Mouse (Mus musculus) intestine, embryonic 14.5 days (tissue): ENCODE data around the gene Mgst2. TPM values are rescaled to one million over a fixed set of nuclear protein-coding genes. Genes with fewer than 3 reads are reported as not detected.

ENCODE experiments used
- ATAC-seq: fragments of 200-750 bp; cut with Nextera tagmentation; replicated peaks from 2 replicates; pipeline ENCODE4 v1.8.0; 2017; ENCODE audit warnings: low read depth, moderate number of reproducible peaks, moderate TSS enrichment, moderate library complexity; ENCODE audit not compliant: low FRiP score, low TSS enrichment
- DNase-seq: peaks from one replicate; pipeline ENCODE4 v3.0.0-alpha.2; 2018; ENCODE audit warnings: low spot score
- H3K27ac ChIP-seq: fragments of 300-500 bp; sonication (generic); 2 replicates; pipeline ENCODE4 v1.5.1; 2014; ENCODE audit warnings: low read depth, mild to moderate bottlenecking, control low read depth
- H3K27me3 ChIP-seq: fragments of 300-500 bp; sonication (generic); replicated peaks from 2 replicates; pipeline ENCODE4 v1.6.1; 2014; ENCODE audit warnings: low read length, control low read depth; ENCODE audit not compliant: control insufficient read depth, insufficient read depth
- H3K36me3 ChIP-seq: fragments of 300-500 bp; sonication (generic); 2 replicates; pipeline ENCODE4 v1.6.1; 2014; ENCODE audit warnings: low read length, control low read depth; ENCODE audit not compliant: control insufficient read depth, insufficient read depth
- H3K4me1 ChIP-seq: fragments of 300-500 bp; sonication (generic); replicated peaks from 2 replicates; pipeline ENCODE4 v1.6.1; 2014; ENCODE audit warnings: low read length, control low read depth, mixed read lengths; ENCODE audit not compliant: control insufficient read depth, insufficient read depth
- H3K4me2 ChIP-seq: fragments of 300-500 bp; sonication (generic); 2 replicates; pipeline ENCODE4 v1.6.1; 2014; ENCODE audit warnings: low read length
- H3K4me3 ChIP-seq: fragments of 300-500 bp; sonication (generic); 2 replicates; pipeline ENCODE4 v1.5.1; 2014; ENCODE audit warnings: low read depth, low read length, control low read depth, mixed read lengths
- H3K9ac ChIP-seq: fragments of 300-500 bp; sonication (generic); 2 replicates; pipeline ENCODE4 v1.6.1; 2014; ENCODE audit warnings: mild to moderate bottlenecking, low read length
- H3K9me3 ChIP-seq: fragments of 300-500 bp; sonication (generic); 2 replicates; pipeline ENCODE4 v1.6.1; 2016; ENCODE audit warnings: low read length, control low read depth; ENCODE audit not compliant: control insufficient read depth
- WGBS: fragments of 180-500 bp; shearing (Covaris S2); extraction: QIAGEN DNeasy Blood & Tissue Kit; methylation state at CpG from one replicate; pipeline ENCODE4 v1.1.7; 2014; 5-methylcytosine and 5-hydroxymethylcytosine counted together
- polyA plus RNA-seq: library from polyadenylated mRNA; unstranded; fragments of >200 nt; fragmentation: Nextera tagmentation; extraction: Ambion mirVana; gene quantifications from 2 replicates; pipeline ENCODE4 v1.2.1, GENCODE M21; 2014

Gene Mgst2
- polyA plus RNA-seq, 1 experiment from 2014 or later, result 13.8 TPM

DNA sequence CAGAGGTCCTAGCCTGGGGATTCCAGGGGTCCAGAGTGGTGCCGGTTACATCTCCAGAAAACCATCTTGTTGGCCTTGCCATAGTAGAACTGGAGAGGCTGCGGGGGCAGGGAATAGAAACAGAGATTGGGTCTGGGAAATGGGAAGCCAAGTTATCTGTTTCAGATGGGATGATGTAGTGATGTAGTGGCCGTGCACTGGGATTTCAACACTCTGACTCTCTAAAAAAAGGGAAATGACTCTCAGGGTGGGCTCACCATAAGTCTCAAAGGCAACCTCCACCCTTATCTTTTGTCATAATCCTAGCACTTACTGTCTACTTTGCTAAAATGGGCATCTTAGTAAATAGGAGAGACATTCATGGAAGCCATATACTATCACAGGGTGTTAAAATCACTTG, 37.8 kb downstream of the Mgst2 start:
- H3K27me3 ChIP-seq, result no peaks in the 10 kb centered on the region
- H3K36me3 ChIP-seq, result 0 out of 2 replicates have a peak, but pooled peaks cover 3% of the 10 kb centered on the region
- no peak overlapping the region for H3K9ac ChIP-seq
- no peaks in the 10 kb centered on the region for H3K9me3 ChIP-seq
- H3K4me2 ChIP-seq, result no peak overlapping the region
- no peak overlapping the region for H3K4me3 ChIP-seq
- peaks cover 22% of the 10 kb centered on the region for H3K4me1 ChIP-seq
- 79% methylated on average over 3 of the region's 3 CpGs for WGBS
- ATAC-seq (no peak), DNase-seq (no peak)
- no peak overlapping the region for H3K27ac ChIP-seq

DNA sequence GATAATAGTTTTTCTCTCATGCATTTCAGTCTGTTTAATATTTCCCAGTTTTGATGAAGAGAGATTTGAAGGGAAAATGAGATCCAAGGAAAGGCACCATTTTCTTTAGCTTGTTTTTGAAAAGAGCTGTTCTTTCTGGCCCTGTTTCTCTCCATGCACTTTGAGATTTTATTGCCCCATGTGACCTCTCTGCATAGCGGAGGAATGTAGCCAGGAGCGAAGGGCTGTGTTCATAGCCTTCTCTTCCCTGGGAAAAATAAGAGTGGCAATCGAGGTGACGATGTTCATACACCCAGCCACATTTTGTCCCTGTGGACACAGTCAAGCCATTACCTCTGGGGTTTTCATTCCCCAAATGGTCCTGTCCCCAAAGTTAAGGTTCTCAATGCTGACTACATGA, 40.0 kb downstream of the Mgst2 start:
- H3K4me1 ChIP-seq, result peaks cover 22% of the 10 kb centered on the region
- H3K4me2 ChIP-seq, result no peak overlapping the region
- DNase-seq, result no peak
- no peak for ATAC-seq
- H3K9me3 ChIP-seq, result no peaks in the 10 kb centered on the region
- H3K27me3 ChIP-seq, result no peaks in the 10 kb centered on the region
- no peak overlapping the region for H3K27ac ChIP-seq
- no peak overlapping the region for H3K9ac ChIP-seq
- H3K4me3 ChIP-seq, result no peak overlapping the region
- WGBS, result 44% methylated on average over 4 of the region's 4 CpGs
- 0 out of 2 replicates have a peak, but pooled peaks cover 3% of the 10 kb centered on the region for H3K36me3 ChIP-seq

DNA sequence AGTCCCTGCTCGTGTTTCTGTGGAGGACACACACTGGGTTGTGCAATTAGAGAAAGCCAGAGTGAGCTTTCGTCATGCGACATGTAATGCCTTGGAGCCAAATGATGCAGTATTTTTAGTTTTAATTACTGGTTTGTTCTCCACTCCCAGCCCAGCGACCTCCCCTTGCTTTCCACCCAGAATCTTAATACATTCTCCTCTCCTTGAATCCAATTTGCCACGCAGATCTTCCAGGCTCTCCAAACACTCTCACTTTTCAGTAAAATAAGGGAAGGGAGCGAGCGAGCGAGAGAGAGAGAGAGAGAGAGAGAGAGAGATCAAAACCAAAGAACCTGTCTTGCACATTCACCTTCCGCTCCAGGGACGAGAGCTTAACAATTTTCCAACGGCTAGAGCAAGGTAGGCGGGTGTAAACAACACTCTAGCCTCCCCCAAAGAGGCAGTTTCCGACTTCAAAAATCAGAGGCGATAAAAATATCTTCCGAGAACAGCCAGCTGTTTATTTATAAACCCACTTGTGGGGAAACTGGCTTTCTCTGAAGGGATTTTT, 40.6 kb downstream of the Mgst2 start:
- Histone ChIP-seq H3K9me3 (no peaks in the 10 kb centered on the region), H3K27ac (peak overlapping the region; percentile 75; the same call in 1 of the 2 replicates), H3K4me1 (peaks cover 24% of the 10 kb centered on the region), H3K4me2 (peak overlapping the region; percentile 59), H3K4me3 (peak overlapping the region; percentile 35), H3K9ac (peak overlapping the region; percentile 32; the same call in 1 of the 2 replicates), H3K27me3 (no peaks in the 10 kb centered on the region), H3K36me3 (0 out of 2 replicates have a peak, but pooled peaks cover under 1% of the 10 kb centered on the region)
- 24% methylated on average over 15 of the region's 15 CpGs for WGBS
- peak; percentile 52 for DNase-seq
- ATAC-seq, result no peak

DNA sequence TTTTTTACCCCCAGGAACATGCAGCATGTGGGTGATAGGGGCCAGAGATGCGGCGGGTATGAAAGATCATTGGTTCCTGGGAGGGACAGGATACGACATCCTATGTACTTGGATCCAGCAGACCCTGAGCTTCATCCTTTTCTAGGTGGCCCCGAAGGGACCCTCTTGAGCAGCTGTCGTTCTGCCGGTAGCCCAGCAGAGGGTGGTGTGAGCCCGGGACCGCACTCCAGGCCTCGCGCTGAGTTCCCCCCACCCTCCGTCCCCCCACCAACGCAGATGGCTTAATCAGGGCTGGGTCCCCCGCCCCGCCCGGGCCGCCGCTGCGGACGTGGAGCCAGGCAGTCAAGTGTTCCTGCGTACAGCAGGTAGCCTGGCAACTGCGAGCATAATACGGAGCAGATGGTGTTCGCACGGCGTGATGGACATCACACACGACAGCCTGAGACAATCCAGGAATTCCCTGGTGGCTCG, 41.2 kb downstream of the Mgst2 start:
- peak overlapping the region; percentile 75 for H3K27ac ChIP-seq
- ATAC-seq, result peak; percentile 95
- under 1% methylated on average over 27 of the region's 27 CpGs for WGBS
- H3K9me3 ChIP-seq, result no peaks in the 10 kb centered on the region
- H3K4me2 ChIP-seq, result peak overlapping the region; percentile 59
- peak; percentile 92 for DNase-seq
- H3K4me1 ChIP-seq, result peaks cover 25% of the 10 kb centered on the region
- H3K27me3 ChIP-seq, result no peaks in the 10 kb centered on the region
- peak overlapping the region; percentile 39 for H3K9ac ChIP-seq
- no peaks in the 10 kb centered on the region for H3K36me3 ChIP-seq
- H3K4me3 ChIP-seq, result peak overlapping the region; percentile 35

DNA sequence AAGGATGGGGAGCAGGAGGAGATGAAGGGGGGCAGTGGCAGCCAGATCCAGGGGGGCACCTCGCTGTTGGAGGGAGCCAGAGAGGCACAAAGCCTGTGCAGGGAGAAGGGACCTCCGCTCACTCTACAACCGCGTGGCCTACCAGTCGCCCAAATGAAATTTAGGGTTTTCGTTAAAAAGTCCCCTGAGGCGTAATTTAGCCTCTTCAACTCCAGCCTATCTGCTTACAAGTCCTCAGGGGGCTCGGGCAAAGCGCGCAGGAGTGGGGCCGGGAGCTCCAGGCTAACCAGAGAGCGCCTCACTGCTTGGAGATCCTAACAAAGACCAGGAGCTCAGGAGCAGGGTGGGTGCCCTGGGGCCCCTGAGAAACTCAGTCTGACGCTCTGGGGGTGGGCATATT, 41.8 kb downstream of the Mgst2 start:
- Histone ChIP-seq H3K9me3 (no peaks in the 10 kb centered on the region), H3K4me1 (peaks cover 25% of the 10 kb centered on the region), H3K9ac (peak overlapping the region; percentile 39), H3K27me3 (no peaks in the 10 kb centered on the region), H3K4me3 (peak overlapping the region; percentile 35; the same call in 1 of the 2 replicates), H3K36me3 (no peaks in the 10 kb centered on the region), H3K4me2 (peak overlapping the region; percentile 59), H3K27ac (peak overlapping the region; percentile 75)
- ATAC-seq (peak; percentile 73), DNase-seq (peak; percentile 70)
- 12% methylated on average over 13 of the region's 13 CpGs for WGBS

DNA sequence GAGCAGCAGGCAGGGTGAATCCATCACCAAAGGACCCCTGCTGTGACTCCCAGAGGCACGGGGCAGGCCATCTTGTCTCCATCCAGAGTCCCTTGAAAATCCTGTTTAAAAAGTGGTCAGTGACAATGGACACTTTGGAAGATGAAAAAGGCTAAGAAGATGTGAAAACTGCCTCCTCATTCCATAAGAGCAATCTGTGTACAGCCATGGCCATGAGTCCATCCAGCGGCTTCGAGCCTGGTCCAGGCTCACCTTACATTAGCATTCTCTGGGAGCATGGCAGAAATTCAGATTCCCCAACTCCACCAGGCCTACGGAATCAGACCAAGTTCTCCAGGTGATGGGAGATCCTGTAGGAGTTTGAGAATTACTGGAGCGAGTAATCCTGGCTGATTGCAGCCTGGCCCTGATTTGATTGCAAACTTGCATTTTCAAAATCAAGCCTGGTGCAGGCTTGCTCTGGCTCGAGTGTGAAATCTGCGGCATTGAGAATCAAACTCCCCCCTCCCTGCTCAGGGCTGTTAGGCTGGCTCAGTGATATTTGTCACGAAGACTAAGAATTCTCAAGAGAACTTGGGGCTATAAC, 42.6 kb downstream of the Mgst2 start:
- Histone ChIP-seq H3K27ac (peak overlapping the region; percentile 75; the same call in 1 of the 2 replicates), H3K9me3 (0 out of 2 replicates have a peak, but pooled peaks cover under 1% of the 10 kb centered on the region), H3K27me3 (no peaks in the 10 kb centered on the region), H3K36me3 (no peaks in the 10 kb centered on the region), H3K4me3 (no peak overlapping the region), H3K9ac (no peak overlapping the region), H3K4me2 (no peak overlapping the region), H3K4me1 (peaks cover 25% of the 10 kb centered on the region)
- 85% methylated on average over 8 of the region's 8 CpGs for WGBS
- ATAC-seq (no peak), DNase-seq (no peak)

DNA sequence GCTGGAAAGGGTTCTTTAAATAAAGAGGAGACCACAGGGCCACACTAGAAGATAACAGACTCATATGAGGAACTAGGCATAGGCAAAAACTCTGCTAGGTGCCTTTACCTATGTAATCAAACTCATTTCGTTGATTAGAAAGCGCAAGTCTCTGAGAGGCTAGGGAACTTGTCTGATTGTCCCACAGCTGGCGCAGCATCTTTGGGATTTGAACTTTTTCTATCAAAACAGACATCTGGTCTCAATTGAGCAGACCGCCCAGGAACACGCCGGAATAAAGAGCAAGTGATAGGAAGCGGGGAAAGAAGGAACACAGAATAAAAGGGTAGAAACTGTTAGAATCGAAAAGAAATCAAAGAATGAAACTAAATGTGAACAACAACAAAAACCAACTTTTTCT, 43.3 kb downstream of the Mgst2 start:
- H3K4me3 ChIP-seq, result no peak overlapping the region
- H3K9me3 ChIP-seq, result 0 out of 2 replicates have a peak, but pooled peaks cover 2% of the 10 kb centered on the region
- no peak overlapping the region for H3K4me2 ChIP-seq
- H3K4me1 ChIP-seq, result peaks cover 30% of the 10 kb centered on the region
- H3K27ac ChIP-seq, result no peak overlapping the region
- H3K9ac ChIP-seq, result no peak overlapping the region
- no peaks in the 10 kb centered on the region for H3K36me3 ChIP-seq
- 88% methylated on average over 8 of the region's 8 CpGs for WGBS
- ATAC-seq, result no peak
- no peaks in the 10 kb centered on the region for H3K27me3 ChIP-seq
- DNase-seq, result no peak

DNA sequence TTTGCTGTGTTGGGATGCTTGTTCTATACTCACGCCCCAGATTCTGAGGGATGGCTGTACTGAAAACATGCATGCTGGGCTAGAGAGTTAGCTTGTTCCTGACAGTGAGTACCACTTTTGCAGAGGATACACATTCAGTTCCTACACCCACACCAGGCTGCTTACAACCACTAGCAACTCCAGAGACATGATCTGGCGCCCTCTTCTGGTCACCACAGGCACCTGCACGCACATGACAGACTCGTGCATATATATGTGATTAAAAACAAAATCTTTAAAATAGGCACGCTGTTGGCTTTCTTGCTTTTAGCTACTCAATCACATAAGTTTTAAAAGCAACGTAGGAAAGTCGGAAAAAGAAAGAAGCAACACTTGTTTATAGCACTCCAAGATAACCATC, 45.1 kb downstream of the Mgst2 start:
- Histone ChIP-seq H3K4me2 (no peak overlapping the region), H3K27me3 (no peaks in the 10 kb centered on the region), H3K4me1 (peaks cover 29% of the 10 kb centered on the region), H3K36me3 (no peaks in the 10 kb centered on the region), H3K4me3 (no peak overlapping the region), H3K9me3 (0 out of 2 replicates have a peak, but pooled peaks cover 2% of the 10 kb centered on the region), H3K27ac (no peak overlapping the region), H3K9ac (no peak overlapping the region)
- 86% methylated on average over 7 of the region's 7 CpGs for WGBS
- DNase-seq (no peak), ATAC-seq (no peak)
